Mouse (Mus musculus) hindbrain, embryonic 14.5 days (tissue): Measurements from ENCODE around the gene A930009A15Rik. TPM values are rescaled to one million over a fixed set of nuclear protein-coding genes. Genes with fewer than 3 reads are reported as not detected.

Source experiments
- ATAC-seq: fragments of 200-750 bp; cut with Nextera tagmentation; 2 replicates; pipeline ENCODE4 v1.8.0; 2017; ENCODE audit warnings: moderate number of reproducible peaks, mild to moderate bottlenecking, moderate TSS enrichment, moderate library complexity; ENCODE audit not compliant: low FRiP score
- DNase-seq: peaks from one replicate; pipeline ENCODE4 v3.0.0-alpha.2; 2015; ENCODE audit warnings: low spot score
- H3K27ac ChIP-seq: fragments of 300-500 bp; sonication (generic); 2 replicates; pipeline ENCODE4 v1.5.1; 2014; ENCODE audit warnings: mild to moderate bottlenecking, moderate library complexity
- H3K27me3 ChIP-seq: fragments of 300-500 bp; sonication (generic); 2 replicates; pipeline ENCODE4 v1.6.1; 2014; ENCODE audit warnings: mild to moderate bottlenecking, low read length, mixed read lengths; ENCODE audit not compliant: control insufficient read depth, insufficient read depth
- H3K36me3 ChIP-seq: fragments of 300-500 bp; sonication (generic); replicated peaks from 2 replicates; pipeline ENCODE4 v1.6.1; 2014; ENCODE audit not compliant: control insufficient read depth, insufficient read depth
- H3K4me1 ChIP-seq: fragments of 300-500 bp; sonication (generic); replicated peaks from 2 replicates; pipeline ENCODE4 v1.6.1; 2014; ENCODE audit warnings: antibody characterized with exemption, low read length, mixed read lengths; ENCODE audit not compliant: control insufficient read depth, insufficient read depth
- H3K4me2 ChIP-seq: fragments of 300-500 bp; sonication (generic); replicated peaks from 2 replicates; pipeline ENCODE4 v1.6.1; 2014; ENCODE audit warnings: mild to moderate bottlenecking, moderate library complexity
- H3K4me3 ChIP-seq: fragments of 300-500 bp; sonication (generic); replicated peaks from 2 replicates; pipeline ENCODE4 v1.5.1; 2014; ENCODE audit warnings: mild to moderate bottlenecking, low read length
- H3K9ac ChIP-seq: fragments of 300-500 bp; sonication (generic); 2 replicates; pipeline ENCODE4 v1.6.1; 2014
- H3K9me3 ChIP-seq: fragments of 300-500 bp; sonication (generic); 2 replicates; pipeline ENCODE4 v1.6.1; 2016; ENCODE audit warnings: low read length; ENCODE audit not compliant: control insufficient read depth
- WGBS: fragments of 180-500 bp; shearing (Covaris S2); extraction: QIAGEN DNeasy Blood & Tissue Kit; methylation state at CpG from one replicate; pipeline ENCODE4 v1.1.7; 2014; 5-methylcytosine and 5-hydroxymethylcytosine counted together
- polyA plus RNA-seq: library from polyadenylated mRNA; unstranded; fragments of >200 nt; fragmentation: Nextera tagmentation; extraction: Ambion mirVana; gene quantifications from 2 replicates; pipeline ENCODE4 v1.2.1, GENCODE M21; 2014

A930009A15Rik gene
- 0.39 and 0.42 TPM in 2 replicates for polyA plus RNA-seq

GRCm38 (mm10) chr10:115569712-115570491, at the start of gene A930009A15Rik:
TSS of gene A930009A15Rik (plus strand) at chr10:115569986.
- no peak within 1 kb of the TSS for H3K9ac ChIP-seq
- no peaks in the 10 kb centered on the region for H3K36me3 ChIP-seq
- no peaks in the 10 kb centered on the region for H3K27me3 ChIP-seq
- H3K4me1 ChIP-seq = peaks cover 4% of the 10 kb centered on the region; the same call in 1 of the 2 replicates
- peak within 1 kb of the TSS; percentile 22 for H3K4me2 ChIP-seq
- WGBS = 46% methylated on average over 15 of the region's 15 CpGs
- H3K4me3 ChIP-seq = no peak within 1 kb of the TSS
- H3K9me3 ChIP-seq = no peaks in the 10 kb centered on the region
- DNase-seq (no peak), ATAC-seq (no peak)
- peak within 1 kb of the TSS; percentile 26 for H3K27ac ChIP-seq

GRCm38 (mm10) chr10:115520200-115521080, 49.3 kb upstream of the A930009A15Rik start:
- DNase-seq = no peak

GRCm38 (mm10) chr10:115521081-115521451, 48.7 kb upstream of the A930009A15Rik start:
- Histone ChIP-seq H3K27me3 (no peaks in the 10 kb centered on the region), H3K27ac (no peak overlapping the region), H3K4me1 (0 out of 2 replicates have a peak, but pooled peaks cover 4% of the 10 kb centered on the region), H3K4me3 (no peak overlapping the region), H3K9me3 (no peaks in the 10 kb centered on the region), H3K36me3 (no peaks in the 10 kb centered on the region), H3K4me2 (peak overlapping the region; percentile 15; the same call in 1 of the 2 replicates), H3K9ac (no peak overlapping the region)
- DNase-seq (no peak), ATAC-seq (no peak)
- WGBS = 6% methylated on average over 4 of the region's 4 CpGs

More at GRCm38 (mm10) chr10:115520200-115521080, 49.3 kb upstream of the A930009A15Rik start:
- ATAC-seq = no peak
- Histone ChIP-seq H3K36me3 (no peaks in the 10 kb centered on the region), H3K4me1 (0 out of 2 replicates have a peak, but pooled peaks cover 4% of the 10 kb centered on the region), H3K9me3 (no peaks in the 10 kb centered on the region), H3K27me3 (no peaks in the 10 kb centered on the region), H3K9ac (no peak overlapping the region), H3K27ac (no peak overlapping the region), H3K4me2 (peak overlapping the region; percentile 15; the same call in 1 of the 2 replicates), H3K4me3 (no peak overlapping the region)
- 39% methylated on average over 17 of the region's 17 CpGs for WGBS

- 68% methylated on average over 4 of the region's 4 CpGs for WGBS
- ATAC-seq (no peak), DNase-seq (no peak)
- Histone ChIP-seq H3K4me3 (no peak overlapping the region), H3K27me3 (no peaks in the 10 kb centered on the region), H3K4me2 (no peak overlapping the region), H3K9ac (no peak overlapping the region), H3K27ac (no peak overlapping the region), H3K4me1 (no peaks in the 10 kb centered on the region), H3K36me3 (no peaks in the 10 kb centered on the region), H3K9me3 (no peaks in the 10 kb centered on the region)
Observed at GRCm38 (mm10) chr10:115528892-115529291, 40.9 kb upstream of the A930009A15Rik start.

- Histone ChIP-seq H3K36me3 (no peaks in the 10 kb centered on the region), H3K27ac (no peak overlapping the region), H3K9ac (no peak overlapping the region), H3K4me2 (no peak overlapping the region), H3K4me3 (no peak overlapping the region), H3K27me3 (no peaks in the 10 kb centered on the region), H3K9me3 (0 out of 2 replicates have a peak, but pooled peaks cover 4% of the 10 kb centered on the region), H3K4me1 (no peaks in the 10 kb centered on the region)
- ATAC-seq = no peak
- DNase-seq = no peak
- WGBS = 90% methylated on average over 12 of the region's 12 CpGs
Observed at GRCm38 (mm10) chr10:115529768-115530167, 40.0 kb upstream of the A930009A15Rik start.

GRCm38 (mm10) chr10:115530746-115531145, 39.0 kb upstream of the A930009A15Rik start:
- no peak overlapping the region for H3K9ac ChIP-seq
- WGBS = 81% methylated on average over 2 of the region's 2 CpGs
- DNase-seq (no peak), ATAC-seq (no peak)
- H3K4me2 ChIP-seq = no peak overlapping the region
- no peak overlapping the region for H3K4me3 ChIP-seq
- H3K36me3 ChIP-seq = no peaks in the 10 kb centered on the region
- H3K27me3 ChIP-seq = no peaks in the 10 kb centered on the region
- no peak overlapping the region for H3K27ac ChIP-seq
- 0 out of 2 replicates have a peak, but pooled peaks cover 4% of the 10 kb centered on the region for H3K9me3 ChIP-seq
- no peaks in the 10 kb centered on the region for H3K4me1 ChIP-seq

- H3K4me3 ChIP-seq = no peak overlapping the region
- H3K9me3 ChIP-seq = no peaks in the 10 kb centered on the region
- no peaks in the 10 kb centered on the region for H3K36me3 ChIP-seq
- no peak for DNase-seq
- no peak overlapping the region for H3K9ac ChIP-seq
- H3K4me1 ChIP-seq = no peaks in the 10 kb centered on the region
- WGBS = 85% methylated on average over 6 of the region's 6 CpGs
- no peak overlapping the region for H3K4me2 ChIP-seq
- ATAC-seq = no peak
- no peaks in the 10 kb centered on the region for H3K27me3 ChIP-seq
- H3K27ac ChIP-seq = no peak overlapping the region
Observed at GRCm38 (mm10) chr10:115542917-115543316, 26.9 kb upstream of the A930009A15Rik start.

- Histone ChIP-seq H3K4me2 (no peak overlapping the region), H3K27ac (no peak overlapping the region), H3K27me3 (no peaks in the 10 kb centered on the region), H3K36me3 (no peaks in the 10 kb centered on the region), H3K4me3 (no peak overlapping the region), H3K4me1 (no peaks in the 10 kb centered on the region), H3K9ac (no peak overlapping the region), H3K9me3 (no peaks in the 10 kb centered on the region)
- ATAC-seq (no peak), DNase-seq (no peak)
- WGBS = 49% methylated on average over 7 of the region's 7 CpGs
Observed at GRCm38 (mm10) chr10:115550253-115550652, 19.5 kb upstream of the A930009A15Rik start.

GRCm38 (mm10) chr10:115551069-115551468, 18.7 kb upstream of the A930009A15Rik start:
- Histone ChIP-seq H3K27ac (no peak overlapping the region), H3K9ac (no peak overlapping the region), H3K4me1 (no peaks in the 10 kb centered on the region), H3K9me3 (no peaks in the 10 kb centered on the region), H3K4me3 (no peak overlapping the region), H3K27me3 (no peaks in the 10 kb centered on the region), H3K36me3 (no peaks in the 10 kb centered on the region), H3K4me2 (no peak overlapping the region)
- DNase-seq (no peak), ATAC-seq (no peak)
- WGBS = 86% methylated on average over 3 of the region's 3 CpGs
